Mouse (Mus musculus): ENCODE measurements around the gene Zdhhc19.

DNA sequence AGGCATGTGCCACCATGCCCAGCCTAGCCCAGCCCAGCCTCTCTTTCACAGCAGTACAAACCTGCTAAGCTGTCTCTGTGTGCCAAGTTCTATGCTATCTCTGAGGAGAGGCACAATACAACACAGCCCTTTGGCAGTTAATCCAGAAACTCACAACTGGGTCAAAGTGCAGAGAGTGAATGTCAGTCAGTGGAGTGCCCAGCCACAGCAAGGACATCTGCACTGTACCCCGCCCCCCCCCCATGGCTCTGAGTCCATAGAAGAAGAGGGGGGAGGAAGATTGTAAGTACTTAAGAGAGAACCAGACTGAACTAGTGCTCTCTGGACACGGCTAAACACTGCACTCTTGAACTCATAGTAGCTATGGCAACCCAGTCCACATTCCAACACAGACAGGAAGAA is 55.3 kb downstream of the Zdhhc19 start:
- TF ChIP-seq CTCF (IDR thresholded peaks at IDR 0.05; ENCODE audit: control insufficient read depth, insufficient read depth, insufficient replicate concordance, low read depth, low read length) (no peak), POLR2A (IDR thresholded peaks at IDR 0.05; ENCODE audit: control insufficient read depth, low read depth, low read length) (no peak)
